Mouse (Mus musculus): ENCODE data around the gene Lrrc46.

Lrrc46 gene

GRCm38 (mm10) chr11:97041022-97041899 is at the start of gene Lrrc46, which contains the start of gene Mrpl10:
Gene Lrrc46 (minus strand): TSS chr11:97041407.
Gene Mrpl10 (plus strand): TSS chr11:97041560.
- peak; percentile 82 to 95 for DNase-seq (ENCODE audit: low spot score in 2 of 2)

- no peak for DNase-seq (ENCODE audit: low spot score in 2 of 2)
Observed at GRCm38 (mm10) chr11:97086365-97086764, 45.2 kb upstream of the Lrrc46 start.

- DNase-seq (ENCODE audit: low spot score in 2 of 2), result no peak
Observed at GRCm38 (mm10) chr11:97084821-97085505, 43.8 kb upstream of the Lrrc46 start.

DNA sequence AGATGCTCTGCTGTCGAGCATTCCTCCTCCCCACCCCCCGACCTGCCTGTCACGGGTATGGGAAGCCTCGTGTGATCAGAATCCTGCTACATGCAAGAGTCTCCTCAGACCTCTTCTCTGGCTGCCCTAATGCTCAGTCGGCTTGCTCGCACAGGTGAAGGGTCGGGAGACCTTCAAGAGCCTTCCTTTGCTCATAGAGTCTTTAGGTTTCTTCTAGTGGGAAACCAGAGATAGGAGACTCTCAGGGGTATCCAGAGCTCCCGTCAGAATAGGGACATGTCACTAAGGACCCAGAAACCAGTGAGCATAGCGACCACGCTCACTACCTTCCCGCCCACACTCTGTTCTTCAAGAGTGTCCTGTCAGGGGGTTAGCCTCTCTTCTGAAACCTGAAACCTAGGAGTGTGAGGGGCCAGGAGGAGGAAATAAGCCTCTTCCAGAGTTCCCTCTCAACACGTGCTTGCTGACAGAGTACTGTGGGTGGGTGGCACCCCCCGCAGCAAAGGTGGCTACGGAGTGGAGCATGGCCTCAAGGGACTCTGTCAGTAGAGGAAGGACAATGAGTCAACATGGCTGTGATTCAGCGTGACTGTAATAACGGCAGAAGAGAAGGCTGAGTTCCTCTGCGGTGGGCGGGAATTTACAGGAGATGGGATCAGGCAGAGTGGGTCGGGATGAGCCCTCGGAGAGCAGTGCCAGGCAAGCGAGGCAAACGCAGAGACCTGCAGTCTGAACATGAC is 42.4 kb upstream of the Lrrc46 start:
- DNase-seq (ENCODE audit: low spot score in 2 of 2), result no peak

GRCm38 (mm10) chr11:97082977-97083376 is 41.8 kb upstream of the Lrrc46 start:
- peak in 1 of 2 experiments; percentile 68 for DNase-seq (ENCODE audit: low spot score in 2 of 2)

DNA sequence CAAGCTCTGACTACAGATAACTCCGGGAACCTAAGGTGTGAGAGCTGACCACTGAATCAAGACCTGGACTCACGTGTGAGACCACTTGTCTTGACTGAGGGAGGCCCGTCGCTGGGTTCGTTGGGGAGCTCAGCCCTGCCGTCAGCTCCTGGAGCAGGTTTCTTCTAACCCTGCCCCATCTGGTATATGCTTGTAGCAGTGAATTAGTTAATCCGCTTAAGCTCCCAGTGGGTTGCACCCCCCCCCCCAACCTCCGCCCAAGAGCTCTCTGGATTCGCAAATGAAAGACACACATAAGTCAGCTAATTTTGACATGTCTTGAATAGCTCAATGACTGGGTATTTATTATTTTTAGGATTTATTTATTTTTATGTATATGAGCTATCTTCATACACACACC is 39.1 kb upstream of the Lrrc46 start:
- DNase-seq (ENCODE audit: low spot score in 2 of 2), result no peak

DNA sequence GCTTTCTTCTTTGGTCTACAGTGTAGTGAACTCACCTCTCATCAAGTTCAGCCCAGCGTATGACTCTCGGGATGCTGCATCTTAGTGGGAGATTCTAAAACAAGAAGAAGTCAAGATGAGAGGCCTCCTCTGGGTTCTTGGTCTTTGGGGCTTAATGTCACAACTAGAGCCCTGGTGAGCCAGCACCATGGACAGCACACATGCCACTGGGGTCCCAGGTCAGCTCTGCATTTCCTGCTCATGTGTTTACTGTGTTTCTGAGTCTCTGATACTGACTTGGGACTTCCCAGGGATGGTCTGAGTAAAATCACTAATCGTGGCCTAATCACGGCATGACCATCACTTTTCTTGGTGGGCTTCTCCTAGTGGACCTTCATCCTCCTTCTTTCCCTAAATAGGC is 37.5 kb upstream of the Lrrc46 start:
- DNase-seq (ENCODE audit: low spot score in 2 of 2), result peak in 1 of 2 experiments; percentile 45

- DNase-seq (ENCODE audit: low spot score in 2 of 2), result no peak
Observed at GRCm38 (mm10) chr11:97074235-97074634, 33.0 kb upstream of the Lrrc46 start.

GRCm38 (mm10) chr11:97072533-97072932 is 31.3 kb upstream of the Lrrc46 start:
- DNase-seq (ENCODE audit: low spot score in 2 of 2), result no peak

GRCm38 (mm10) chr11:97071129-97071528 is 29.9 kb upstream of the Lrrc46 start:
- no peak for DNase-seq (ENCODE audit: low spot score in 2 of 2)

DNA sequence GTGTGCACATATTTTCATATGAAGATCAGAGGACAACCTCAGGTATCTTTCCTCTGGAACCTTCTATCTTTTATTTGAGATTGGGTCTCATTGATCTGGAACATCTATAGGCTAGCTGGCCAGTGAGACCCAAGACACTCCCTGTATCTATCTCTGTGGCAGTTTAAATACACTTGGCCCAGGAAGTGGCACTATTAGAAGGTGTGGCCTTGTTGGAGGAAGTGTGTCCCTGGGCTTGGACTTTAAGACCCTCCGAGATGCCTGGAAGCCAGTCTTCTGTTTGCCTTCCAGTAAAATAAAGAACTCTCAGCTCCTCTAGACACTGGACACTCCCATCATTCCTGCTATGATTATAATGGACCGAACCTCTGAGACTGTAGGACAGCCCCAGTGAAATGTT is 28.6 kb upstream of the Lrrc46 start:
- DNase-seq (ENCODE audit: low spot score in 2 of 2), result no peak

- DNase-seq (ENCODE audit: low spot score in 2 of 2), result no peak
Observed at GRCm38 (mm10) chr11:97069333-97069732, 28.1 kb upstream of the Lrrc46 start.

- DNase-seq (ENCODE audit: low spot score in 2 of 2), result no peak
Observed at GRCm38 (mm10) chr11:97066656-97067360, 25.6 kb upstream of the Lrrc46 start.

DNA sequence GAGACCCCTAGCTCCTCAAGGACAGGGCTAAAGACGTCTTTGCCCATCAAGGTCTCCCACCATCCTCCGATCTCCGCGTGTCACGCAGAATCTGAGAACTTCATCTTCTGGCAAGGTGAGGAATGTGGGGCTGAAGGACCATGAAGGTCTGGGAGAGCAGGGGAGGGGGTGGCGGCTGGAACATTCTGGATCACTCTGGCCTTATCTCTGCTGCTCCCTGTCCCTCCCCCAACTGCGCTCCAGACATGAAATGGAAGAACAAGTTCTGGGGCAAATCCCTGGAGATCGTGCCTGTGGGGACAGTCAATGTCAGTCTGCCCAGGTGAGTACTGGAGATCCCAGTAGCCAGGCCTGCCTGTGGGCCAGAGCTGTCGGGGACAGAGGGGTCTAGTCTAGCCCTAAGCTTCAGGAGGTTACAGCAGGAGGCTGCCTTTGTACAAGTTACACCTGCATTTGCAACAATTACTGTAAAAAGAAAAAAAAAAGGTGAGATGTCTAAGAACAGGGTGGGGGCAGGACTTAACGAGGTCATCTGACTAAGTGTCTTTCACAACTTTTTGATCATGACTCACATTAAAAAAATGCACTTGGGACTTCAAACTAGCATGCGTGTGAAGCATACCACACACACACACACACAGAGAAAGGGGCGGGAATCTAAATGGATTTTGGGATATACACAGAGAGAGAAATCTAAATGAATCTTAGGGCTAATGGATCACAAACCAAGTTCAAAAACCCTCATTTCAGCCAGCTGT is 24.5 kb upstream of the Lrrc46 start:
- no peak for DNase-seq (ENCODE audit: low spot score in 2 of 2)

GRCm38 (mm10) chr11:97063921-97064295 is 22.7 kb upstream of the Lrrc46 start:
- no peak for DNase-seq (ENCODE audit: low spot score in 2 of 2)

DNA sequence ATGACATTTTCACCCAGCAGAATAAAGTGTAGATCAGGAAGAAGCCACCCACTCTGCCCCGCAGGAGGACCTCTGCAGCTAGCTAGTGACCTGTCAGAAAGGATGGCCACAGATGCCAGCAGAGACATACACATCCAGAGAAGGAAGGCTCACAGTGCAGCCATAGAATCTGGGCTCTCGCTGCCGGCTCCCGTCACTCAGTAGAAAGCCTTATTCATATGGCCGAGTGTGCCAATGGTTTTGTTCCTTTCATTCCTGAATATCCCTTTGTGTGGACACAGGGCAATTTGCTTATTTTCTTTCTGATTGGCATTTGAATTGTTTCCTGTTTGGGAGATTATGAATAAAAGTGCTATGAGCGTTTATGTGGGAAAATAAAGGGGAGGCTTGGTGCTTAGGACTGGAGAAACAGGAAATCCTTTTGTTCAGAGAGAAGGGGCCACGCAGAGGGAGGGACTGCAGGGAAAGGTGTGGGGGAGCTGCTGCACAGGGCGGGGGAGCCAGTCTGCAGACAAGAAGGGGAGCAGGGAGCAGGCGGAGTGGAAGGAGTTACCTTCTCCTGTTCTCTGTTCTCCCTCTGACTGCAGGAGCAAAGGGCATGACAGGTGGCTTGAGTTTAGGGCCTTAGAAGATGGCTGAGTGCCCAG is 22.2 kb upstream of the Lrrc46 start:
- no peak for DNase-seq (ENCODE audit: low spot score in 2 of 2)

GRCm38 (mm10) chr11:97052219-97052646 is 11.0 kb upstream of the Lrrc46 start:
- peak; percentile 27 to 64 for DNase-seq (ENCODE audit: low spot score in 2 of 2)

GRCm38 (mm10) chr11:97050944-97051586 is 9.9 kb upstream of the Lrrc46 start:
- no peak for DNase-seq (ENCODE audit: low spot score in 2 of 2)

DNA sequence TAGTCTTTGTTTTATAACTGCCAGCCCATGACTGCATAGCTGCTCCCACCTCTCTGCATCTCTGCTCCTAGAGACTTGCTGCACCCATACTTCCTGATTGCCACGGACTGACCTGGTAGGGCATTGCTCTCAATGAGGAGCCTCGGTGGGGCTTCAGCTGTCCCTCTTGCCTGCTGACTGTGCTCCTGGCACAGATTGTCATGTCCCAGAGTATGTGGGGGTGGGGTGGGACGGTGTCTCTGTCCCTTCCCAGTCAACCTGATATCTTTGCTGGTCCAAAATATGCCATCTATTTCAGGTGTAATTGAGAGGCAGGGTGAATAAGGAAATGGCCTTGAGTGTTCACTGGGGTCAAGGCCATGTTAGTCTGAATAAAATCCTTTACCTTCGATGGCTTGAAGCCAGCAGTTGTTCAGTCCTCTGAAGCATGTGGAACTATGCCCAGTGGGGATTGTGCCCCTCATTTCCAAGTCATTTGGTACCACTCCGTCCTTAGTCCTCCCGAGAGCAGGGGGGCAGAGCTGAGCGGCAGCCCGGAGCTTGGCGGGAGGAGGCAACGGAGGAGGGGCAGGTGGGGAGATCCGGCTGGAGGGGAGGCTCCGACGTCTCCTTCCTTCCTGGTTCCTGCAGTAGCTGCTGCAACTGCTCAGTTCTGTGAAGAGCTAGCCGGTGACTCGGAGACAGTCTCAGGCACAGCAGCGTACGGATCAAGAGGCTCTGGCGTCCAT is 9.2 kb upstream of the Lrrc46 start, which contains the start of gene Osbpl7:
TSS of gene Osbpl7 (plus strand) at position 413 of the 728 bp plus-strand sequence.
- peak; percentile 42 to 69 for DNase-seq (ENCODE audit: low spot score in 2 of 2)
